Mouse (Mus musculus): ENCODE measurements around the gene Cradd. TPM values are rescaled to one million over a fixed set of nuclear protein-coding genes. Genes with fewer than 3 reads are reported as not detected.
A peak's percentile ranks its signal among the peaks of the same experiment; 100 is the strongest.

Cradd gene
- polyA plus RNA-seq, 1 experiment from 2014 or later = 15.4 TPM

DNA sequence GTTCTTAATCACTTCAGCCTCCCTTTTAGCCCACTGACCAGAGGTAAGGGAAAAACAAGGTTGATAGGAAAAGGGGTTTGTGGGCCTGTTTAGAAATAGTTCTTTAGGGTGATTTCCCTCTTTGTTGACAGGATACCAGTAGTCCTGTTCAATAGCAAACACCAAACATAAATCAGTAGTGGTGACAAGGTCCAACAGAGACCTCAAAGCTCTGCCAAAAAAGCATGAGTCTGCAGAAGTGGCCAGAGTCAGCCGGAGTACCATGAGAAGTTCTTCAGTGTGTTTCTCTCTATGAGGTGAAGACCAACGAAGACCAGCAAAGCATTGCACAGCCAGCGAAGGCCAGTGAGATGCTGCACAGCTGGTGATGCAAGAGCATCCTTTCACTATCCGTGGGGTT, 16.7 kb upstream of the Cradd start:
- no peak for DNase-seq (ENCODE audit: low spot score)
- no peak for TF ChIP-seq CTCF (IDR thresholded peaks at IDR 0.05)
- no peak for TF ChIP-seq EP300 (IDR thresholded peaks at IDR 0.05)
- Histone ChIP-seq H3K36me3 (ENCODE audit: insufficient read depth, low read length) (no peaks in the 10 kb centered on the region), H3K9ac (replicated peaks; ENCODE audit: low read depth) (no peak overlapping the region), H3K4me3 (ENCODE audit: low read depth, low read length) (no peak overlapping the region), H3K9me3 (ENCODE audit: low read length) (no peaks in the 10 kb centered on the region), H3K27ac (ENCODE audit: low read length) (no peak overlapping the region), H3K4me1 (ENCODE audit: insufficient read depth, low read depth, low read length) (no peaks in the 10 kb centered on the region), H3K27me3 (replicated peaks; ENCODE audit: insufficient read depth, low read length) (no peaks in the 10 kb centered on the region), H3K4me2 (replicated peaks; ENCODE audit: low read depth, low read length) (no peak overlapping the region)
- WGBS = 86% methylated on average over 4 of the region's 4 CpGs
- ATAC-seq = no peak

DNA sequence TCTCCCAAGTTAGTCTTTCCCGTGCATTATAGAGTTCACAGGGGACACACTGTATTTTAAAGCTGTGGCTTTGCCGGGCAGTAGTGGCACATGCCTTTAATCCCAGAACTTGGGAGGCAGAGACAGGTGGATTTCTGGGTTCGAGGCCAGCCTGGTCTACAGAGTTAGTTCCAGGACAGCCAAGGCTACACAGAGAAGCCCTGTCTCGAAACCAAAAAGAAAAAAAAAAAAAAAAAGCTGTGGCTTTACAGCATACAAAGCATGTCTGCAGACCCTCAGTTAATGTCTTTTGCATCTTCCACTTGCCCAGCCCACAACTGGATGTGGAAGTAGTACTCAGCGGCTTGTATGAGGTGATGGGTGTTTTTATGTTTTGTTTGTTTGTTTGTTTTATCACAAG, 13.7 kb upstream of the Cradd start:
- no peak for TF ChIP-seq EP300 (IDR thresholded peaks at IDR 0.05)
- TF ChIP-seq CTCF (IDR thresholded peaks at IDR 0.05) = no peak
- DNase-seq (ENCODE audit: low spot score) = no peak
- Histone ChIP-seq H3K27ac (ENCODE audit: low read length) (no peak overlapping the region), H3K36me3 (ENCODE audit: insufficient read depth, low read length) (no peaks in the 10 kb centered on the region), H3K9me3 (ENCODE audit: low read length) (no peaks in the 10 kb centered on the region), H3K4me1 (ENCODE audit: insufficient read depth, low read depth, low read length) (no peaks in the 10 kb centered on the region), H3K9ac (replicated peaks; ENCODE audit: low read depth) (no peak overlapping the region), H3K27me3 (replicated peaks; ENCODE audit: insufficient read depth, low read length) (no peaks in the 10 kb centered on the region), H3K4me3 (ENCODE audit: low read depth, low read length) (no peak overlapping the region), H3K4me2 (replicated peaks; ENCODE audit: low read depth, low read length) (no peak overlapping the region)
- WGBS = 72% methylated on average over 5 of the region's 5 CpGs
- no peak for ATAC-seq

DNA sequence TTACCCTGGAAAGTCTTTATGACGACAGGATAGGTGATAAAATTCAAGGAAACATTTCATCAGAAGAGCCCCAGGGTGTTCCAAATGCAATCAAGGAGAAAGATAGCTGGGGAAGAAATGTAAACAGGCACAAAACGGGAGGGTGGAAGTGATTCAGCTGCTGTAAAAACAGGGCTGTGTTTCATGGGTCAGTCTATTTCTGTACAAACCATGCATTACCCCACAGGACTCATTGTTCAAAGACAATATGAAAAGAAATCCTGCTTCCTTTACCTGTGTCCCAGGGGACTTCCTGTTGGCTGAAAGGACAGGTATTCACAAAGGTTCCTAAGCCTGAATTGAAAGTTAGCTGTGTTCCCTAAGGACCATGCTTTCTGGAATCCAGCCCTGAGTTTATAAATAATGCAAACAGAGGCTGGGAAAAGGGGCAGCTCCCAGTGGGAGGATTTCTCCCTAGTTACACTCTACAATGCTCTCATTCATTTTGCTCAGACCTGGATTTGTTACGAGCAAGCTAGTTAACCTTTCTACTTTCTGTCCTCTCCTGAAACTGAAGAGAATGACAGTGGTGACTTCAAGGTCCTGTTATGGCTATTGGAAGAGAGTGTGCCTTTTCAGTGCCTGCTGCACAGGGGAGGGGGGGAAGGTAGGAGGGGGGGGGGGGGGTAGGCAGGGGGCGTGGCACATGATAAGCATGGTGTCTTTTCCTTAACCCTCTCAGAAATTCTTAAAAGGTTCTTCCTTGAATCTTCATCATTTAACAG, 13.0 kb upstream of the Cradd start:
- Histone ChIP-seq H3K36me3 (ENCODE audit: insufficient read depth, low read length) (no peaks in the 10 kb centered on the region), H3K27me3 (replicated peaks; ENCODE audit: insufficient read depth, low read length) (no peaks in the 10 kb centered on the region), H3K27ac (ENCODE audit: low read length) (no peak overlapping the region), H3K4me1 (ENCODE audit: insufficient read depth, low read depth, low read length) (no peaks in the 10 kb centered on the region), H3K4me3 (ENCODE audit: low read depth, low read length) (no peak overlapping the region), H3K4me2 (replicated peaks; ENCODE audit: low read depth, low read length) (no peak overlapping the region), H3K9ac (replicated peaks; ENCODE audit: low read depth) (no peak overlapping the region), H3K9me3 (ENCODE audit: low read length) (no peaks in the 10 kb centered on the region)
- WGBS = 4% methylated on average over 3 of the region's 4 CpGs
- ATAC-seq = no peak
- DNase-seq (ENCODE audit: low spot score) = no peak
- TF ChIP-seq CTCF (IDR thresholded peaks at IDR 0.05) (no peak), EP300 (IDR thresholded peaks at IDR 0.05) (no peak)

DNA sequence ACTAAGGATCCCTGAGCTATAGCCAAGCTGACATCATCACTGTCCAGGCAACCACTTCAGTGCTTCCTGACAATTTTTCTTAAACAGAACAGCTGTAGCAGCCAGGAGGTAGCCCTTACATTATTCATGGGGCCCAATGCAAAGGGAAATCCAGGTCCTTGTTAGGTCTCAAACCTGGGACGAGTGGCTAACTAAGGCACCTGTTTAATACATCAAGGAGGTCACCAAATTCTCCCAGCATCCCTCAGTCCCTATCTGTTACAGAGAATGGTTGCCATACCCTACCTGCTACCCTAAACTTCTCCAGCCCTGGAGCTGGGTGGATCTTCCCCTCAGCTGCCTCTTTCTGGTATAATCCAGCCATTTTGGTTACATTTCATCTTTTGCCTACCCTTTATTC, 10.9 kb upstream of the Cradd start:
- H3K4me1 ChIP-seq (ENCODE audit: insufficient read depth, low read depth, low read length) = no peaks in the 10 kb centered on the region
- H3K4me2 ChIP-seq (replicated peaks; ENCODE audit: low read depth, low read length) = no peak overlapping the region
- H3K9ac ChIP-seq (replicated peaks; ENCODE audit: low read depth) = no peak overlapping the region
- DNase-seq (ENCODE audit: low spot score) (no peak), ATAC-seq (no peak)
- H3K36me3 ChIP-seq (ENCODE audit: insufficient read depth, low read length) = no peaks in the 10 kb centered on the region
- TF ChIP-seq CTCF (IDR thresholded peaks at IDR 0.05) = no peak
- TF ChIP-seq EP300 (IDR thresholded peaks at IDR 0.05) = no peak
- no peak overlapping the region for H3K27ac ChIP-seq (ENCODE audit: low read length)
- 71% methylated on average over 1 of the region's 1 CpGs for WGBS
- no peaks in the 10 kb centered on the region for H3K27me3 ChIP-seq (replicated peaks; ENCODE audit: insufficient read depth, low read length)
- no peak overlapping the region for H3K4me3 ChIP-seq (ENCODE audit: low read depth, low read length)
- no peaks in the 10 kb centered on the region for H3K9me3 ChIP-seq (ENCODE audit: low read length)

DNA sequence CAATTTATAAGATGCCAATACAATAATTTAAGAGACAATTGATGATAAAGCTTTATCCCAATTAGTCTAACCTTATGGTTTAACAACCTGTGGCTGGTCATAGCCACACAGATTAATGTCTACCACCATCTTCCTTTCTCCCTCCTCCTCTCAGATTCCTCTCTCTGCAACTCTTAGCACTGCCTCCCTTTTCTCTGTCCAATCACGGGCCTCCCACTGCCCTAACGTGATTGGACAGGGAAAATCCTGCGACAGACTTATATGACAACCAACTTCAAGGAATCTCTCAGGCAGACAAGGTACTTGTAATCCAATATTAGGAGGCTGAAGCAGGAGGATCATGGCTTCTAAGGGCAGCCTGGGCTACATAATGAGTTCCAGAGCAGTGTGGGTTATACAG, 8.7 kb upstream of the Cradd start:
- Histone ChIP-seq H3K4me2 (replicated peaks; ENCODE audit: low read depth, low read length) (no peak overlapping the region), H3K4me3 (ENCODE audit: low read depth, low read length) (no peak overlapping the region), H3K9me3 (ENCODE audit: low read length) (no peaks in the 10 kb centered on the region), H3K4me1 (ENCODE audit: insufficient read depth, low read depth, low read length) (no peaks in the 10 kb centered on the region), H3K27ac (ENCODE audit: low read length) (no peak overlapping the region), H3K27me3 (replicated peaks; ENCODE audit: insufficient read depth, low read length) (no peaks in the 10 kb centered on the region), H3K36me3 (ENCODE audit: insufficient read depth, low read length) (no peaks in the 10 kb centered on the region), H3K9ac (replicated peaks; ENCODE audit: low read depth) (no peak overlapping the region)
- TF ChIP-seq CTCF (IDR thresholded peaks at IDR 0.05) = no peak
- DNase-seq (ENCODE audit: low spot score) (no peak), ATAC-seq (no peak)
- WGBS = 84% methylated on average over 3 of the region's 3 CpGs

DNA sequence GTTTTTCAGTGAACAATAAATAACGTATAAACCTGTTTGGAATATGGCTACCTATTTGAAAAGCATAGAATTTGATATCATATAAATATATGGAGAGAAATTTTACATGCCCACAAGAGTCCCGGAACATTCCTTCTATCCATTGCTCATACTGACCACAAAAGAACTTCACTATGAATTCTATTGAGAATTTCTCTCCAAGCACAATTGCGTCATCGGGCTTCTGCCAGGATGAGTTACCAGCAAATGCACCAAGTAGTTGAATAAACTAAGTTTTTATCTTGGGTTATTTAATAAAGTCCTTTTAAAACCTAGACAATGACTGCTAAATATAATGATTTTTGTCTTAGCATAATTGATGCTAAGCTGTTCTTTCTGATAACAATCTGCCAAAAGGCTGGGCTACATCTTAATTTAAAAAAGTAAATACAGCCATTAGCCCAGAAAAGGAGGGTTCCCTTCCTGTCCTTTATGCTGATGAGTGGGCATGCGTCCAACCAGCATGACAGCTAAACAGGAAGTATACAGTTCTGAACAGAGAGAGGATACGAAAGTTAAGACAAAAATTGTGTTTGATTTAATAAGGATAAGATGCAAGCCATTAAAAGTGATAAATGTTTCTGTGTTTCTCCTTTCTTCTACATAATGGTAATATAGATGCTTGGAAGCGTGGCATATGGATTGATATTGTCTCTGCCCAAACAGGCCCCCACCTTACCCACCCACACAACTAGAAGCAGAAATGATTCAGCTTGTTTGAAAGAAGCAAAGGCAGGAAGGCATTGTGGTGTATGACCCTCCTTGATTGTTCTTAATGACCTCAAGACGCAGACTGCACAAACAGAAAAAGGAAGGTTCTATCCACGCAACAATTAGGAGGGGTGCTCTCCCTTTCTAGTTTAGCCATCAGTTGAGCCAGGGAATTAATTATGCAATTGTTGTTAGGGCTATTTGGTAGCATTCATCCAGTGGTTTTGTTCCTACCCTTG, 6.7 kb upstream of the Cradd start:
- H3K27ac ChIP-seq (ENCODE audit: low read length) = no peak overlapping the region
- no peak overlapping the region for H3K9ac ChIP-seq (replicated peaks; ENCODE audit: low read depth)
- no peaks in the 10 kb centered on the region for H3K4me1 ChIP-seq (ENCODE audit: insufficient read depth, low read depth, low read length)

More for the DNA sequence above, 6.7 kb upstream of the Cradd start:
- no peak overlapping the region for H3K4me3 ChIP-seq (ENCODE audit: low read depth, low read length)
- ATAC-seq (peak; percentile 70), DNase-seq (ENCODE audit: low spot score) (peak; percentile 61)
- no peaks in the 10 kb centered on the region for H3K27me3 ChIP-seq (replicated peaks; ENCODE audit: insufficient read depth, low read length)
- H3K36me3 ChIP-seq (ENCODE audit: insufficient read depth, low read length) = no peaks in the 10 kb centered on the region
- WGBS = 64% methylated on average over 9 of the region's 9 CpGs
- no peaks in the 10 kb centered on the region for H3K9me3 ChIP-seq (ENCODE audit: low read length)
- TF ChIP-seq CTCF (IDR thresholded peaks at IDR 0.05) = no peak
- peak; percentile 59; the same call in 1 of the 2 replicates for TF ChIP-seq EP300 (IDR thresholded peaks at IDR 0.05)
- H3K4me2 ChIP-seq (replicated peaks; ENCODE audit: low read depth, low read length) = no peak overlapping the region
